Mouse (Mus musculus) kidney, adult 2 months (tissue): ENCODE measurements at regions not wholly inside any gene's neighbourhood (a gene's known extent, or its start where the extent isn't known, plus 50 kb on each side); places are given as distances from the start of the nearest gene placed in this dataset.

Experiments
- CTCF ChIP-seq: fragments of 200-500 bp; conservative IDR thresholded peaks from 2 replicates; pipeline ENCODE4 v1.5.1; 2011; ENCODE audit warnings: low read depth, mild to moderate bottlenecking, control low read depth, low read length, moderate library complexity, mixed read lengths; ENCODE audit not compliant: insufficient read depth, insufficient read length
- POLR2A ChIP-seq: fragments of 200-500 bp; IDR thresholded peaks from one replicate; pipeline ENCODE4 v1.6.1; 2011; ENCODE audit warnings: low read depth, low read length, control low read depth

DNA sequence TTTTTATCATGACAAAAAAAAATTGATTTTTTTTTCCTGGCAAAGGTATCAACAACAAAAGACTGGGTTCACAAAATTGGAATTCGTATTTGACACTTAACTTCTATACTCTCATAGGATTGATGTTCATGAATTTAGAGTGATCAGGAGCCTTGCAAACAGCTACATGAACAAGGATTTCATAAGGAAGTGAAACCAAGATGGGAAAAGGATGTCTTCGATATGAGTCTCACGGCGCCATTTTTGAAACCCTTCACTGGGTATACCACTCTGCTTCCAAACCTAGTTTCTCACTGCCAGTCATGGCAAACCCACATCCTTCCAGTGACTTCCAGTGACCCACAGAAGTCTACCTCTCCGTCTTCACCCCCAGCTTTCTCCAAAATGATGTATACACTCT, 157.8 kb upstream of the Tmc1 start:
- TF ChIP-seq CTCF (no peak), POLR2A (no peak)
